Mouse (Mus musculus) G1E (cell line): ENCODE data around the gene Ntf3. TPM values are rescaled to one million over a fixed set of nuclear protein-coding genes. Genes with fewer than 3 reads are reported as not detected.

Source experiments
- ATAC-seq: 2 replicates; pipeline ENCODE4 v1.8.0; 2016; ENCODE audit warnings: mild to moderate bottlenecking; ENCODE audit not compliant: insufficient number of reproducible peaks, poor library complexity, low FRiP score, severe bottlenecking; ENCODE audit errors: extremely low read depth
- DNase-seq: peaks from one replicate; pipeline ENCODE4 v3.0.0; 2012; ENCODE audit warnings: low spot score
- H3K27me3 ChIP-seq: 2 replicates; pipeline ENCODE4 v1.6.1; 2012; ENCODE audit warnings: mild to moderate bottlenecking, low read length, inconsistent platforms; ENCODE audit not compliant: insufficient read depth
- H3K36me3 ChIP-seq: replicated peaks from 2 replicates; pipeline ENCODE3; 2012; ENCODE audit warnings: mild to moderate bottlenecking, inconsistent platforms
- H3K4me1 ChIP-seq: 2 replicates; pipeline ENCODE4 v1.6.1; 2012; ENCODE audit warnings: low read depth, low read length, inconsistent platforms, mixed read lengths; ENCODE audit not compliant: insufficient read depth
- H3K4me3 ChIP-seq: 2 replicates; pipeline ENCODE4 v1.5.1; 2012; ENCODE audit warnings: low read depth, mild to moderate bottlenecking, inconsistent platforms, low read length, moderate library complexity, mixed read lengths
- H3K9me3 ChIP-seq: replicated peaks from 2 replicates; pipeline ENCODE4 v1.6.1; 2012; ENCODE audit warnings: inconsistent platforms
- CTCF ChIP-seq: IDR thresholded peaks from 2 replicates; pipeline ENCODE4 v1.5.1; 2012; ENCODE audit warnings: low read depth, low read length, inconsistent platforms, mixed read lengths
- GATA1 ChIP-seq: IDR thresholded peaks from 2 replicates; pipeline ENCODE4 v1.6.1; 2012; ENCODE audit warnings: borderline replicate concordance, low read length, inconsistent platforms, mixed read lengths
- GATA2 ChIP-seq: IDR thresholded peaks from 2 replicates; pipeline ENCODE4 v1.6.1; 2012; ENCODE audit warnings: low read depth, low read length, inconsistent platforms, borderline replicate concordance
- POLR2AphosphoS5 ChIP-seq: IDR thresholded peaks from 2 replicates; pipeline ENCODE4 v1.6.1; 2012; ENCODE audit warnings: low read depth, low read length, inconsistent platforms; ENCODE audit not compliant: insufficient replicate concordance
- TAL1 ChIP-seq: conservative IDR thresholded peaks from 2 replicates; pipeline ENCODE4 v1.6.1; 2012; ENCODE audit warnings: low read depth, low read length, inconsistent platforms, mixed read lengths
- polyA plus RNA-seq: library from polyadenylated mRNA; stranded (reverse); fragments of >175 nt; gene quantifications from 2 replicates; pipeline ENCODE4 v1.2.3, GENCODE M21; 2012
- total RNA-seq, 2 experiments: library from RNA; stranded (forward) in 1 of 2; stranded (reverse) in 1 of 2; fragments of 200-1000 nt in 1 of 2; fragments of >200 nt in 1 of 2; fragmentation: Nextera tagmentation in 1 of 2; gene quantifications; 2 replicates each; pipeline ENCODE4 v1.2.3; 2014 to 2017

Ntf3 gene
- total RNA-seq (2014; fragmentation: Nextera tagmentation) (not detected in 2 replicates), total RNA-seq (2017) (not detected in 2 replicates), polyA plus RNA-seq (not detected in 2 replicates)

GRCm38 (mm10) chr6:126166548-126167207, at the start of gene Ntf3:
Gene Ntf3 (minus strand): TSS chr6:126166910.
- no peak for TF ChIP-seq GATA1
- TF ChIP-seq CTCF: no peak
- no peak for TF ChIP-seq POLR2AphosphoS5
- TF ChIP-seq GATA2: no peak
- TF ChIP-seq TAL1: no peak
- no peak within 1 kb of the TSS for H3K4me3 ChIP-seq
- ATAC-seq (no peak), DNase-seq (no peak)
- H3K4me1 ChIP-seq: no peaks in the 10 kb centered on the region
- H3K9me3 ChIP-seq: peaks cover 67% of the 10 kb centered on the region
- H3K36me3 ChIP-seq: no peaks in the 10 kb centered on the region
- H3K27me3 ChIP-seq: no peaks in the 10 kb centered on the region; the same call in 1 of the 2 replicates

- no peaks in the 10 kb centered on the region for H3K27me3 ChIP-seq
These were observed 46.6 kb upstream of the Ntf3 start for GRCm38 (mm10) chr6:126213330-126213729.

GRCm38 (mm10) chr6:126203366-126203765, 36.7 kb upstream of the Ntf3 start:
- peaks cover 41% of the 10 kb centered on the region for H3K9me3 ChIP-seq
- H3K4me3 ChIP-seq: no peak overlapping the region
- H3K4me1 ChIP-seq: no peaks in the 10 kb centered on the region
- TF ChIP-seq TAL1 (no peak), POLR2AphosphoS5 (no peak), GATA1 (no peak), CTCF (no peak), GATA2 (no peak)
- DNase-seq: no peak
- ATAC-seq: no peak
- no peaks in the 10 kb centered on the region for H3K36me3 ChIP-seq
- H3K27me3 ChIP-seq: no peaks in the 10 kb centered on the region

More at GRCm38 (mm10) chr6:126213330-126213729, 46.6 kb upstream of the Ntf3 start:
- Histone ChIP-seq H3K4me3 (no peak overlapping the region), H3K4me1 (no peaks in the 10 kb centered on the region), H3K36me3 (no peaks in the 10 kb centered on the region), H3K9me3 (peaks cover 22% of the 10 kb centered on the region)
- TF ChIP-seq POLR2AphosphoS5: no peak
- TF ChIP-seq CTCF: no peak
- no peak for TF ChIP-seq TAL1
- TF ChIP-seq GATA2: no peak
- TF ChIP-seq GATA1: no peak
- no peak for ATAC-seq
- DNase-seq: no peak

- no peaks in the 10 kb centered on the region for H3K4me1 ChIP-seq
- TF ChIP-seq GATA1 (no peak), POLR2AphosphoS5 (no peak), GATA2 (no peak), CTCF (no peak), TAL1 (no peak)
- no peak; the same call in 1 of the 2 replicates for ATAC-seq
- no peaks in the 10 kb centered on the region for H3K27me3 ChIP-seq
- DNase-seq: no peak
- H3K4me3 ChIP-seq: no peak overlapping the region
- H3K36me3 ChIP-seq: no peaks in the 10 kb centered on the region
- H3K9me3 ChIP-seq: peaks cover 44% of the 10 kb centered on the region
These were observed 36.2 kb upstream of the Ntf3 start for GRCm38 (mm10) chr6:126202959-126203358.

GRCm38 (mm10) chr6:126201721-126202120, 35.0 kb upstream of the Ntf3 start:
- DNase-seq (no peak), ATAC-seq (no peak)
- no peak overlapping the region for H3K4me3 ChIP-seq
- no peaks in the 10 kb centered on the region for H3K27me3 ChIP-seq
- H3K9me3 ChIP-seq: peaks cover 50% of the 10 kb centered on the region
- H3K4me1 ChIP-seq: no peaks in the 10 kb centered on the region
- no peak for TF ChIP-seq GATA1
- no peak for TF ChIP-seq TAL1
- no peak for TF ChIP-seq POLR2AphosphoS5
- no peak for TF ChIP-seq GATA2
- TF ChIP-seq CTCF: no peak
- no peaks in the 10 kb centered on the region for H3K36me3 ChIP-seq

GRCm38 (mm10) chr6:126199916-126200315, 33.2 kb upstream of the Ntf3 start:
- no peak for TF ChIP-seq CTCF
- TF ChIP-seq GATA2: no peak
- TF ChIP-seq POLR2AphosphoS5: no peak
- no peak for TF ChIP-seq GATA1
- TF ChIP-seq TAL1: no peak
- Histone ChIP-seq H3K4me3 (no peak overlapping the region), H3K27me3 (no peaks in the 10 kb centered on the region), H3K4me1 (no peaks in the 10 kb centered on the region), H3K9me3 (peaks cover 56% of the 10 kb centered on the region), H3K36me3 (no peaks in the 10 kb centered on the region)
- ATAC-seq (no peak), DNase-seq (no peak)

- Histone ChIP-seq H3K36me3 (no peaks in the 10 kb centered on the region), H3K4me3 (no peak overlapping the region), H3K27me3 (no peaks in the 10 kb centered on the region), H3K9me3 (peaks cover 51% of the 10 kb centered on the region), H3K4me1 (no peaks in the 10 kb centered on the region)
- TF ChIP-seq GATA2 (no peak), TAL1 (no peak), CTCF (no peak), POLR2AphosphoS5 (no peak), GATA1 (no peak)
- no peak for DNase-seq
- no peak for ATAC-seq
These were observed 28.1 kb upstream of the Ntf3 start for GRCm38 (mm10) chr6:126194760-126195159.
